Mouse (Mus musculus) myocyte (in vitro differentiated cells): ENCODE measurements around the gene Siva1. TPM values are rescaled to one million over a fixed set of nuclear protein-coding genes. Genes with fewer than 3 reads are reported as not detected.

Experiments
- H3K27me3 ChIP-seq: one replicate; pipeline ENCODE4 v1.6.1; 2011; ENCODE audit not compliant: control insufficient read depth, insufficient read depth, insufficient read length
- H3K36me3 ChIP-seq: one replicate; pipeline ENCODE4 v1.6.1; 2011; ENCODE audit not compliant: control insufficient read depth, insufficient read depth
- H3K4me2 ChIP-seq: one replicate; pipeline ENCODE4 v1.6.1; 2011; ENCODE audit warnings: low read depth, control low read depth
- H3K4me3 ChIP-seq: one replicate; pipeline ENCODE4 v1.5.1; 2011; ENCODE audit warnings: mild to moderate bottlenecking, control low read depth, moderate library complexity
- H3K79me2 ChIP-seq: one replicate; pipeline ENCODE4 v1.6.1; 2011; ENCODE audit not compliant: control insufficient read depth, insufficient read depth
- H3ac ChIP-seq: one replicate; pipeline ENCODE4 v1.6.1; 2011; ENCODE audit not compliant: control insufficient read depth, insufficient read length
- CEBPB ChIP-seq: IDR thresholded peaks from 2 replicates; pipeline ENCODE4 v1.6.1; 2011; ENCODE audit warnings: mild to moderate bottlenecking, moderate library complexity; ENCODE audit not compliant: poor library complexity, insufficient read depth, severe bottlenecking
- E2F4 ChIP-seq: IDR thresholded peaks from one replicate; pipeline ENCODE4 v1.6.1; 2011; ENCODE audit warnings: mild to moderate bottlenecking, control low read depth, moderate library complexity; ENCODE audit not compliant: insufficient read depth
- MAX ChIP-seq: IDR thresholded peaks from one replicate; pipeline ENCODE4 v1.6.1; 2011; ENCODE audit warnings: low read depth, mild to moderate bottlenecking, control low read depth
- MYOD1 ChIP-seq, 3 experiments: IDR thresholded peaks; one replicate each; pipeline ENCODE4 v1.6.1; 2011; ENCODE audit warnings: control low read depth in 2 of 3, low read depth in 2 of 3, mild to moderate bottlenecking in 2 of 3, moderate library complexity in 1 of 3; ENCODE audit not compliant: insufficient read length in 2 of 3, control insufficient read depth in 1 of 3
- MYOG ChIP-seq, 3 experiments: IDR thresholded peaks; one replicate each; pipeline ENCODE4 v1.6.1; 2011; ENCODE audit warnings: control low read depth in 2 of 3, low read depth in 2 of 3, mild to moderate bottlenecking in 2 of 3; ENCODE audit not compliant: insufficient read length in 2 of 3, control insufficient read depth in 1 of 3, insufficient read depth in 1 of 3
- POLR2A ChIP-seq: IDR thresholded peaks from one replicate; pipeline ENCODE4 v1.6.1; 2011; ENCODE audit warnings: low read depth, mild to moderate bottlenecking, control low read depth, moderate library complexity; ENCODE audit not compliant: insufficient read length
- POLR2AphosphoS2 ChIP-seq: IDR thresholded peaks from one replicate; pipeline ENCODE4 v1.6.1; 2011; ENCODE audit warnings: low read depth, control low read depth; ENCODE audit not compliant: insufficient read length
- REST ChIP-seq: IDR thresholded peaks from one replicate; pipeline ENCODE4 v1.6.1; 2011; ENCODE audit warnings: mild to moderate bottlenecking, control low read depth, moderate library complexity; ENCODE audit not compliant: insufficient read depth, insufficient read length
- SRF ChIP-seq: IDR thresholded peaks from one replicate; pipeline ENCODE4 v1.6.1; 2011; ENCODE audit warnings: low read depth; ENCODE audit not compliant: control insufficient read depth, insufficient read length
- TCF12 ChIP-seq: IDR thresholded peaks from one replicate; pipeline ENCODE4 v1.6.1; 2011; ENCODE audit warnings: mild to moderate bottlenecking, control low read depth; ENCODE audit not compliant: poor library complexity, insufficient read depth, severe bottlenecking
- TCF3 ChIP-seq: IDR thresholded peaks from one replicate; pipeline ENCODE4 v1.6.1; 2011; ENCODE audit warnings: low read depth, control low read depth; ENCODE audit not compliant: insufficient read length
- USF1 ChIP-seq: IDR thresholded peaks from one replicate; pipeline ENCODE4 v1.6.1; 2011; ENCODE audit warnings: low read depth, mild to moderate bottlenecking, control low read depth, moderate library complexity
- polyA plus RNA-seq: library from polyadenylated mRNA; unstranded; fragments of >200 nt; fragmentation: generic; extraction: Trizol; gene quantifications from one replicate; pipeline ENCODE4 v1.2.1, GENCODE M21; 2012; ENCODE audit warnings: missing spikeins

Siva1 gene
- polyA plus RNA-seq, 1 experiment: 85.6 TPM

DNA sequence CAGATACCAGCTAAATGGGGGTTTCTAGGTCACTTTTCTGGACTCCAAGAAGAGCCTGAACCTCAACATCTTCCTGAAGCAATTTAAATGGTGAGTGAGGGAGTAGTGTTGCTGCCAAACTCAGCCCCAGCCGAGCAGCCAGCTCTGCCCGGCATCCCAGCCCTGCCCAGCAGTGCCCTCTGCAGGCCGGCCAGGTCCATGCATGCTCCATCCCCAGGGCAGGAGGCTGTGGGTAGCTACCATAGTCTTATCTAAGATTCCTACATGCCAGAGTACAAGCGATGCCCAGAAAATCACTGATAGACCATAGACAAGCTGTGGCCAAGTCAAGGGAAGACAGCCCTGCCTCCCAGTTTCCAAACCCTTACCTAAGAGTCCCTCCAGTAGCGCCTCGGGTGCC lies 38.7 kb upstream of the Siva1 start:
- H3K79me2 ChIP-seq: peaks cover 4% of the 10 kb centered on the region
- peaks cover 14% of the 10 kb centered on the region for H3K36me3 ChIP-seq
- H3K27me3 ChIP-seq: no peaks in the 10 kb centered on the region
- TF ChIP-seq CEBPB (no peak), POLR2AphosphoS2 (peak; percentile 38)
- no peak overlapping the region for H3ac ChIP-seq
- no peak overlapping the region for H3K4me2 ChIP-seq
- no peak overlapping the region for H3K4me3 ChIP-seq

GRCm38 (mm10) chr12:112606998-112607397 lies 37.5 kb upstream of the Siva1 start:
- TF ChIP-seq MYOG (IDR thresholded peaks at IDR 0.05; ENCODE audit: control insufficient read depth in 1 of 3, insufficient read depth in 1 of 3, insufficient read length in 2 of 3, low read depth in 2 of 3) (peak in 2 of 3 experiments; percentile 23 to 74), SRF (no peak), REST (no peak), CEBPB (no peak), POLR2A (no peak), MAX (no peak), TCF12 (no peak), TCF3 (no peak), USF1 (no peak), E2F4 (no peak), POLR2AphosphoS2 (peak; percentile 13), MYOD1 (IDR thresholded peaks at IDR 0.05; ENCODE audit: control insufficient read depth in 1 of 3, insufficient read length in 2 of 3, low read depth in 2 of 3) (peak in 2 of 3 experiments; percentile 63 to 71)
- no peak overlapping the region for H3K4me2 ChIP-seq
- no peaks in the 10 kb centered on the region for H3K27me3 ChIP-seq
- no peak overlapping the region for H3K4me3 ChIP-seq
- H3ac ChIP-seq: no peak overlapping the region
- H3K36me3 ChIP-seq: peaks cover 14% of the 10 kb centered on the region
- H3K79me2 ChIP-seq: no peaks in the 10 kb centered on the region

DNA sequence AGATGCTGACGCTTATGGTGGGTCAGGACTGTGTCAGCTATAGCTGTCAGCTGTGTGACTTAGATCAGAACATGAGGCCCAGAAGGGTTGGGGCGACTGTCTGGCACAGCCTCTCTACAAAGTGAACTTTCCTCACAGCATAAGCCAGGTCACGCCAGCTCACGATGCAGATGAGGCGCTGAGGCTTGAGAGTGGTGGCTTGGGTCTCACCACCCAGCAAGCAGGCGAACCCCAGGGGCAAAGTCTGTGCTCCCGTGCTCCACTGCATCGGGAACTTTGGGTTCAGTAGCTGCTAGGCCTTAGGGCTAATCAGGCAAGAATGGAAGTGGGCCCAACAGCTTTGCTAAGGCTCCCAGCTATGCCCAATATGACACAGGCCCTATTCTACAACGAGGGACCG lies 35.4 kb upstream of the Siva1 start:
- H3K4me3 ChIP-seq: no peak overlapping the region
- TF ChIP-seq CEBPB (no peak), E2F4 (no peak)
- H3K4me2 ChIP-seq: no peak overlapping the region
- no peaks in the 10 kb centered on the region for H3K27me3 ChIP-seq
- H3ac ChIP-seq: no peak overlapping the region
- no peaks in the 10 kb centered on the region for H3K79me2 ChIP-seq
- H3K36me3 ChIP-seq: peaks cover 18% of the 10 kb centered on the region

- TF ChIP-seq POLR2AphosphoS2 (peak; percentile 80), CEBPB (no peak), POLR2A (no peak), MYOG (IDR thresholded peaks at IDR 0.05; ENCODE audit: control insufficient read depth in 1 of 3, insufficient read depth in 1 of 3, insufficient read length in 2 of 3, low read depth in 2 of 3) (no peak), USF1 (no peak), TCF3 (no peak), MYOD1 (IDR thresholded peaks at IDR 0.05; ENCODE audit: control insufficient read depth in 1 of 3, insufficient read length in 2 of 3, low read depth in 2 of 3) (no peak), MAX (no peak)
- Histone ChIP-seq H3K79me2 (no peaks in the 10 kb centered on the region), H3K36me3 (peaks cover 17% of the 10 kb centered on the region)
Measured at GRCm38 (mm10) chr12:112616668-112617067, 27.8 kb upstream of the Siva1 start.

GRCm38 (mm10) chr12:112617184-112617583 lies 27.3 kb upstream of the Siva1 start:
- Histone ChIP-seq H3ac (no peak overlapping the region), H3K27me3 (no peaks in the 10 kb centered on the region), H3K36me3 (peaks cover 17% of the 10 kb centered on the region), H3K79me2 (no peaks in the 10 kb centered on the region), H3K4me3 (no peak overlapping the region), H3K4me2 (peak overlapping the region; percentile 58)
- TF ChIP-seq POLR2AphosphoS2 (peak; percentile 78), E2F4 (no peak)

More at GRCm38 (mm10) chr12:112616668-112617067, 27.8 kb upstream of the Siva1 start:
- no peak overlapping the region for H3K4me3 ChIP-seq
- H3K4me2 ChIP-seq: peak overlapping the region; percentile 12
- H3K27me3 ChIP-seq: no peaks in the 10 kb centered on the region
- H3ac ChIP-seq: no peak overlapping the region

GRCm38 (mm10) chr12:112617898-112618380 lies 26.5 kb upstream of the Siva1 start:
- Histone ChIP-seq H3ac (no peak overlapping the region), H3K4me2 (peak overlapping the region; percentile 96), H3K4me3 (no peak overlapping the region), H3K79me2 (no peaks in the 10 kb centered on the region), H3K36me3 (peaks cover 11% of the 10 kb centered on the region), H3K27me3 (no peaks in the 10 kb centered on the region)
- TF ChIP-seq E2F4: no peak
- peak; percentile 79 for TF ChIP-seq TCF12
- TF ChIP-seq TCF3: peak; percentile 74
- no peak for TF ChIP-seq REST
- TF ChIP-seq SRF: no peak
- TF ChIP-seq MYOG (IDR thresholded peaks at IDR 0.05; ENCODE audit: control insufficient read depth in 1 of 3, insufficient read depth in 1 of 3, insufficient read length in 2 of 3, low read depth in 2 of 3): peak; percentile 80 to 96 (median 88)
- TF ChIP-seq MYOD1 (IDR thresholded peaks at IDR 0.05; ENCODE audit: control insufficient read depth in 1 of 3, insufficient read length in 2 of 3, low read depth in 2 of 3): peak in 2 of 3 experiments; percentile 57 to 94
- no peak for TF ChIP-seq MAX
- peak; percentile 85 for TF ChIP-seq POLR2AphosphoS2
- no peak for TF ChIP-seq USF1
- no peak for TF ChIP-seq POLR2A
- TF ChIP-seq CEBPB: no peak
